Mouse (Mus musculus): ENCODE data around the gene Gm49322. TPM values are rescaled to one million over a fixed set of nuclear protein-coding genes. Genes with fewer than 3 reads are reported as not detected.

Gene Gm49322
- polyA plus RNA-seq, 1 experiment from 2014 or later: 4.9 TPM

- no peaks in the 10 kb centered on the region for H3K9me3 ChIP-seq
- H3K36me3 ChIP-seq: no peaks in the 10 kb centered on the region
- 12% methylated on average over 10 of the region's 10 CpGs for WGBS
- H3K9ac ChIP-seq: no peak overlapping the region
- no peak for ATAC-seq (ENCODE audit: insufficient number of reproducible peaks, low FRiP score, low TSS enrichment, low read depth)
- peak overlapping the region; percentile 14; the same call in 1 of the 2 replicates for H3K4me3 ChIP-seq
- peaks cover 42% of the 10 kb centered on the region for H3K4me1 ChIP-seq
- H3K27me3 ChIP-seq: no peaks in the 10 kb centered on the region
- peak overlapping the region; percentile 29; the same call in 1 of the 2 replicates for H3K4me2 ChIP-seq
- H3K27ac ChIP-seq: no peak overlapping the region; the same call in 1 of the 2 replicates
Observed at GRCm38 (mm10) chr10:80659213-80659612, 53.4 kb downstream of the Gm49322 start.

DNA sequence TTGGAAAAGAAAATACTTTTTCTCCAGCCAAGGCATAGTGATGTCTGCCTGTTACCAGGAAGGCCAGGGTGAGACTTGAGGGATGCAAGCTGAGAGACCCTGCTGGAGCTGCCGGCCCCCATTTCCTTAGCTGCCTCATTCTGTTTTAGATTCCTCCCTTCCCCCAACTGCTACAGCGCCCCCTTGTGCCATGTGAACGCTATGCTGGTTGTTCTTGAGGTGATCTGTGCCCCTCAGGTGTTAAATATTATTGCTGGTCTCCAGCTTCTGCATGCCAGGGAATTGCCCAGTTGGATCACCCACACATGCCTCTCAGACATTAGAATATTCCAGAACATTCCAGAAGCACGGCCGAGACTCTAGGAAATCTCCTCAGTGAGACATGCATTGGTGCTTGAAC lies 55.3 kb downstream of the Gm49322 start:
- H3K9ac ChIP-seq: no peak overlapping the region
- H3K4me2 ChIP-seq: no peak overlapping the region
- peaks cover 4% of the 10 kb centered on the region; the same call in 1 of the 2 replicates for H3K36me3 ChIP-seq
- no peak overlapping the region for H3K27ac ChIP-seq
- WGBS: 37% methylated on average over 5 of the region's 5 CpGs
- H3K27me3 ChIP-seq: no peaks in the 10 kb centered on the region
- no peaks in the 10 kb centered on the region for H3K9me3 ChIP-seq
- H3K4me3 ChIP-seq: no peak overlapping the region
- no peak for ATAC-seq (ENCODE audit: insufficient number of reproducible peaks, low FRiP score, low TSS enrichment, low read depth)
- H3K4me1 ChIP-seq: peaks cover 46% of the 10 kb centered on the region

DNA sequence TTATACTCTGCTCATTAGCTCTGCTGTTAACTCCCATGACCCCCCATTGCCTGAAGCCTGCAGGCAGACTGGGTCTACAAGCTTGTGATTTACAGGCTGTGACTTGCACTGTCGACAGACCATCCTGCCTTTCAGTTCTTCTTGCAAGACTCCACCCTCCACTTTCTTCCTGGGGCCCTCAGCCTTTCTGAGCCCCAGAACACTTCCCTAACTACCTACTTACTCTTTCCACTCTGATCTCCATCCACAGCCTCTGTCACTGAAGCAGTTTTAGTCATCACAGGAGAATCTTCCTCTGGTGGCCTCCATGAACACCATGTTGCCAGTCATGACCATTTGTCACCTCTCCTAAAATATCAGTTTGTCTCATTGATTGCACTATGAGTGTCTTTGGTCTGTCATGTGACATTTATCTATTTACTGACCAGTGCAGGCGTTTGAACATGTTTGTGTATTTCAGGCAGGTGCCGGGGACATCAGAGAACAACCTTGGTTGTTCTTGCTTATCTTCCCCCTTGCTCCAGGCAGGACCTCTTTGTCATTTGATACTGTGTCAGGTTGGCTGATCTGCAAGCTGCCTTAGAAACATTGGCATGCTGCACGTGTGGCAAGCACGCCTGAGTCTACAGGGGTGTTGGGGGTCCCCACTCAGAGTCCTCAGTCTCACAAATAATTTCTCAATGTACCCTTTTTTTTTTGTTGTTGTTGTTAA lies 57.8 kb downstream of the Gm49322 start:
- Histone ChIP-seq H3K9ac (no peak overlapping the region), H3K36me3 (peaks cover 29% of the 10 kb centered on the region), H3K4me2 (no peak overlapping the region; the same call in 1 of the 2 replicates), H3K4me3 (no peak overlapping the region), H3K9me3 (no peaks in the 10 kb centered on the region), H3K4me1 (peaks cover 54% of the 10 kb centered on the region), H3K27ac (peak overlapping the region; percentile 90), H3K27me3 (no peaks in the 10 kb centered on the region)
- 18% methylated on average over 5 of the region's 5 CpGs for WGBS
- ATAC-seq (ENCODE audit: insufficient number of reproducible peaks, low FRiP score, low TSS enrichment, low read depth): no peak

- peak; percentile 60 for ATAC-seq (ENCODE audit: insufficient number of reproducible peaks, low FRiP score, low TSS enrichment, low read depth)
- peak overlapping the region; percentile 90 for H3K27ac ChIP-seq
- peak overlapping the region; percentile 37 for H3K4me2 ChIP-seq
- peaks cover 37% of the 10 kb centered on the region for H3K36me3 ChIP-seq
- H3K4me1 ChIP-seq: peaks cover 56% of the 10 kb centered on the region
- 0 out of 2 replicates have a peak overlapping the region, but pooled peaks have one; percentile 20 for H3K9ac ChIP-seq
- peak overlapping the region; percentile 20 for H3K4me3 ChIP-seq
- WGBS: 17% methylated on average over 16 of the region's 16 CpGs
- H3K27me3 ChIP-seq: no peaks in the 10 kb centered on the region
- no peaks in the 10 kb centered on the region for H3K9me3 ChIP-seq
Observed at GRCm38 (mm10) chr10:80664197-80665015, 58.6 kb downstream of the Gm49322 start.

- Histone ChIP-seq H3K36me3 (peaks cover 43% of the 10 kb centered on the region), H3K27me3 (no peaks in the 10 kb centered on the region), H3K27ac (peak overlapping the region; percentile 90), H3K9me3 (no peaks in the 10 kb centered on the region), H3K4me1 (peaks cover 62% of the 10 kb centered on the region), H3K4me3 (peak overlapping the region; percentile 20; the same call in 1 of the 2 replicates), H3K4me2 (peak overlapping the region; percentile 37), H3K9ac (0 out of 2 replicates have a peak overlapping the region, but pooled peaks have one; percentile 20)
- peak; percentile 9; the same call in 1 of the 2 replicates for ATAC-seq (ENCODE audit: insufficient number of reproducible peaks, low FRiP score, low TSS enrichment, low read depth)
- WGBS: 10% methylated on average over 10 of the region's 10 CpGs
Observed at GRCm38 (mm10) chr10:80665016-80665380, 59.2 kb downstream of the Gm49322 start.

Small RNAs within 50 kb of the gene (microRNA-seq; reads per million reads assigned to microRNA genes)
- not detected for gene Mir6912

Other genes starting within 250 kb of the Gm49322 start
- 0.91 and 0.99 TPM in 2 replicates for gene Plk5, start 249.6 kb upstream of the Gm49322 start, polyA plus RNA-seq (2015; fragmentation: Nextera tagmentation; extraction: Ambion mirVana)
- 6.1 and 6.8 TPM in 2 replicates for gene Mex3d, start 218.4 kb upstream of the Gm49322 start, polyA plus RNA-seq (2015; fragmentation: Nextera tagmentation; extraction: Ambion mirVana)
- 218 and 219 TPM in 2 replicates for gene Mbd3, start 206.5 kb upstream of the Gm49322 start, polyA plus RNA-seq (2015; fragmentation: Nextera tagmentation; extraction: Ambion mirVana)
- 562 and 570 TPM in 2 replicates for gene Uqcr11, start 199.2 kb upstream of the Gm49322 start, polyA plus RNA-seq (2015; fragmentation: Nextera tagmentation; extraction: Ambion mirVana)
- gene Tcf3, start 172.4 kb upstream of the Gm49322 start, polyA plus RNA-seq (2015; fragmentation: Nextera tagmentation; extraction: Ambion mirVana): 94.8 and 110 TPM in 2 replicates
- gene Onecut3, start 111.2 kb upstream of the Gm49322 start, polyA plus RNA-seq (2015; fragmentation: Nextera tagmentation; extraction: Ambion mirVana): not detected in 2 replicates
- gene Atp8b3, start 66.9 kb upstream of the Gm49322 start, polyA plus RNA-seq (2015; fragmentation: Nextera tagmentation; extraction: Ambion mirVana): 0.08 and 0.15 TPM in 2 replicates
- 21.9 and 22.5 TPM in 2 replicates for gene Rexo1, start 44.5 kb upstream of the Gm49322 start, polyA plus RNA-seq (2015; fragmentation: Nextera tagmentation; extraction: Ambion mirVana)
- gene Klf16, start 28.7 kb upstream of the Gm49322 start, polyA plus RNA-seq (2015; fragmentation: Nextera tagmentation; extraction: Ambion mirVana): 7.9 and 9.9 TPM in 2 replicates
- gene Abhd17a, start 15.7 kb upstream of the Gm49322 start, polyA plus RNA-seq (2015; fragmentation: Nextera tagmentation; extraction: Ambion mirVana): 97.0 and 104 TPM in 2 replicates
- 100 and 102 TPM in 2 replicates for gene Scamp4, start 3.1 kb upstream of the Gm49322 start, polyA plus RNA-seq (2015; fragmentation: Nextera tagmentation; extraction: Ambion mirVana)
- gene Adat3, start 3.1 kb upstream of the Gm49322 start, polyA plus RNA-seq (2015; fragmentation: Nextera tagmentation; extraction: Ambion mirVana): 6.4 and 8.0 TPM in 2 replicates
- gene Csnk1g2, start 16.8 kb downstream of the Gm49322 start, polyA plus RNA-seq (2015; fragmentation: Nextera tagmentation; extraction: Ambion mirVana): 126 and 148 TPM in 2 replicates
- gene Btbd2, start 51.0 kb downstream of the Gm49322 start, polyA plus RNA-seq (2015; fragmentation: Nextera tagmentation; extraction: Ambion mirVana): 54.7 and 68.2 TPM in 2 replicates
- gene Mknk2, start 72.1 kb downstream of the Gm49322 start, polyA plus RNA-seq (2015; fragmentation: Nextera tagmentation; extraction: Ambion mirVana): 90.1 and 97.5 TPM in 2 replicates
- gene Mob3a, start 96.0 kb downstream of the Gm49322 start, polyA plus RNA-seq (2015; fragmentation: Nextera tagmentation; extraction: Ambion mirVana): 55.8 and 57.7 TPM in 2 replicates
- 25.9 and 31.0 TPM in 2 replicates for gene Izumo4, start 96.2 kb downstream of the Gm49322 start, polyA plus RNA-seq (2015; fragmentation: Nextera tagmentation; extraction: Ambion mirVana)
- 72.3 and 75.0 TPM in 2 replicates for gene Ap3d1, start 136.2 kb downstream of the Gm49322 start, polyA plus RNA-seq (2015; fragmentation: Nextera tagmentation; extraction: Ambion mirVana)
- 14.2 and 15.3 TPM in 2 replicates for gene Dot1l, start 149.2 kb downstream of the Gm49322 start, polyA plus RNA-seq (2015; fragmentation: Nextera tagmentation; extraction: Ambion mirVana)
- 59.0 and 71.7 TPM in 2 replicates for gene Sf3a2, start 192.2 kb downstream of the Gm49322 start, polyA plus RNA-seq (2015; fragmentation: Nextera tagmentation; extraction: Ambion mirVana)
- 119 and 124 TPM in 2 replicates for gene Plekhj1, start 192.6 kb downstream of the Gm49322 start, polyA plus RNA-seq (2015; fragmentation: Nextera tagmentation; extraction: Ambion mirVana)
- gene Amh, start 199.2 kb downstream of the Gm49322 start, polyA plus RNA-seq (2015; fragmentation: Nextera tagmentation; extraction: Ambion mirVana): not detected in 2 replicates
- 7.5 and 26.8 TPM in 2 replicates for gene Jsrp1, start 207.5 kb downstream of the Gm49322 start, polyA plus RNA-seq (2015; fragmentation: Nextera tagmentation; extraction: Ambion mirVana)
- gene Oaz1, start 220.6 kb downstream of the Gm49322 start, polyA plus RNA-seq (2015; fragmentation: Nextera tagmentation; extraction: Ambion mirVana): 1,708 and 1,872 TPM in 2 replicates
- 0.86 and 0.92 TPM in 2 replicates for gene Lingo3, start 238.0 kb downstream of the Gm49322 start, polyA plus RNA-seq (2015; fragmentation: Nextera tagmentation; extraction: Ambion mirVana)
- 231 and 258 TPM in 2 replicates for gene Lsm7, start 249.2 kb downstream of the Gm49322 start, polyA plus RNA-seq (2015; fragmentation: Nextera tagmentation; extraction: Ambion mirVana)
- 44.5 and 47.4 TPM in 2 replicates for gene Sppl2b, start 249.3 kb downstream of the Gm49322 start, polyA plus RNA-seq (2015; fragmentation: Nextera tagmentation; extraction: Ambion mirVana)

Measured in limb, embryonic 15.5 days (tissue).